Mouse (Mus musculus): ENCODE data around the gene H2afy.

The H2afy gene

GRCm38 (mm10) chr13:56111601-56112000, 24.6 kb downstream of the H2afy start:
- DNase-seq (ENCODE audit: low read depth, low spot score), result no peak

GRCm38 (mm10) chr13:56110694-56111531, 25.2 kb downstream of the H2afy start:
- DNase-seq (ENCODE audit: low read depth, low spot score), result no peak

DNA sequence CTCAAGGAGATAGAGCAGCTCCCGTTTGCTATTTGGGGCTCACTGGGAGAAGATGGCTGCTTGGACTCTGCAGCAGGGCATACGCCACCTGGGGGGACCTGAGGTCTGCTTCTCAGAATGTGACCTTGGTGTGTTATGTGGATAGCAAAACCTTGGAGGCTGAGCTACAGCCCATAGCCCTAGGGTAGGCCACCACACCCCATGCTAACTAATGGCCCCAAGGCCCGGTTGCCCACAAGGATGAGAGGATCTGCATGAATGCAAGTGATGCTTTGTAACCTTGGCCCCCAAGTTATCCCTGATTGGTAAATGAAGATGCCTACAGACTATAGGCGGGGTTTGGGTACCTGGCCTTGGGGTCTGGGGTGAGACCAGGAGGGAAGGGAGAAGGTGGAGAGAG, 26.5 kb downstream of the H2afy start:
- DNase-seq (ENCODE audit: low read depth, low spot score), result no peak

- no peak for DNase-seq (ENCODE audit: low read depth, low spot score)
Observed at GRCm38 (mm10) chr13:56108849-56109519, 27.2 kb downstream of the H2afy start.

GRCm38 (mm10) chr13:56104971-56105391, 31.2 kb downstream of the H2afy start:
- DNase-seq (ENCODE audit: low read depth, low spot score), result no peak

- DNase-seq (ENCODE audit: low read depth, low spot score), result no peak
Observed at GRCm38 (mm10) chr13:56103796-56104746, 32.1 kb downstream of the H2afy start.

DNA sequence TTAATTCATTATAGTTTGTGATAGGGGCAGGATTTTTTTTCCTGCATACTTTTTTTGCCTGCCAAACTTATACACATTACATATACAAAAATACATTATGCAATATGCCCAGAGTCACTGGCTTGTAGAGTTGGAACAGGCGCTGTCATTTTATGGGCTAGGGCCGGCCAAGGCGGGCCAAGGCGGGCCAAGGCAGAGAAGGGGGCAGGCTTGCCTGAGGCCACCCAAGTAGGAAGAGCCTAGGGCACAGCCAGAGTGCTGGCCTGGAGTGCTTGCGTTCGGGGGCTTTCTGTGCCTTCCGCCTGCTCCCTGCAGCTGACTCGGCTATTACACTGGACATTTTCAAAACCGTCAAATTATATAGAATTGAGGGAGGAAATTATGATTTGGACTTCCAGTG, 34.0 kb downstream of the H2afy start:
- DNase-seq (ENCODE audit: low read depth, low spot score), result no peak

DNA sequence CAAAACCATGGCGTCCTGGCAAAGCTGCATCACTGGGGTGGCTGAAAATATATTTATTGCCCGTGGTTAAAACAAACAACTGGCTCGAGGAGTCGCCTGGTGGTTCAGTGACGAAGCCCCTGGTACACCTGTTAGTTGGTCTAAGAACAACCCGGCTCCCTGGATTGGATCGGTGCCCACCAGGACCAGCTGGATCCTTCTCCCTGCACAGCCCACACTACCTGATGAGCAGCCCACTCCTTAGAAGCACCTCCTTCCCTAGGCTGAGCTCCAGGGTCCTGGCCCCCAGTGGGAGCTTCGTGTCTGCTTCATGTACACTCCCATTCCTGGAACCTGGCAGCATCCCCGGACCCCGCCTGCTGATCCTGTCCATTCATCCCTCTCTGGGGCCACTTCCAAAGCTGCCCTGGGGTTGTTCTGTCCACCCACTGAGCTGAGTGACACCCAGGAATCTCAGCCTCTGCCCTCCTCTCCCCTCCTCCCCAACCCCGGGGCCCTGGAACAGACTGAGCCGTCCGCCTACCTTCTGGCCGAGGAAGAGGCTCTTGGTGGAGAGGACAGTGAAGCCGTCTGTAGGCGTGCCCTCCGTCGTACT, 40.5 kb downstream of the H2afy start:
- no peak for DNase-seq (ENCODE audit: low read depth, low spot score)

DNA sequence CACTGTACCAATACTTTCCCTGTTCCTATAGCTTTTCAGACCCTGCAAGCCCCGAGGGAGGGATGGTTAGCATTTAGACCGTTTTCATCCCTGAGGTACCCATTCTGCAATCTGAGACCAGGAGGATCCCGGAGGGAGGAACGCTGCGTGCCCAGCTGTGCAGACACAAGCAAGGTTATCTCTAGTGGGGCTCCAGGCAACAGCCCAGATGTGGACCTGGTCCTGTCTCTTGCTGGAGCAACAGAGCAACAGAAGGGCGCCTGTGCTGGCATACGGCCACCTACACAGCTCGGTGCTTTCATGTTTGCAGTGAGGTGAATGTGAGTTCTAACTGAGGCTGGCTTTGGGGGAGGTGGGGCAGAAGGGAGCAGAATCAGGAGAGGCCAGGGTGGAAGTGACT, 41.6 kb downstream of the H2afy start:
- no peak for DNase-seq (ENCODE audit: low read depth, low spot score)

GRCm38 (mm10) chr13:56093680-56094079, 42.5 kb downstream of the H2afy start:
- no peak for DNase-seq (ENCODE audit: low read depth, low spot score)

DNA sequence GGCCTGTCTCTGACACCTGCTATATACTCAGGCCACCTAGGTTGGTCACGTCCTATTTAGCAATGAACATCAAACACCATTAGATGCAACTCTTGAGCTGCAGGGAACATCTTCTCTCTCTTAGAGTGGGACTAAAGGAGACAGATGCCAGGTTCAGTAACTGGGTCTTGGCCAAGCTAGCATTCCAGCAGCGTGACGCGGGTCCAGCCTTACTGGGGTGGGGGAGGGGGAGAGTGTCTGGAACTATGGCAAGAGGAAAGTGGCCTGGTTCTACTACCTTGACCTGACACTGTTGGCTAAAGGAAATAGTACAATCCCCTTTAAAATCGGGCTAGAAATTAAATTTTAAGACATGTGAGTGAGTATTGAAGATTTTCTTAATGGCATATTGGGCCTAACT, 43.6 kb downstream of the H2afy start:
- DNase-seq (ENCODE audit: low read depth, low spot score), result no peak

GRCm38 (mm10) chr13:56090597-56090996, 45.6 kb downstream of the H2afy start:
- DNase-seq (ENCODE audit: low read depth, low spot score), result no peak

- no peak for DNase-seq (ENCODE audit: low read depth, low spot score)
Observed at GRCm38 (mm10) chr13:56088602-56089001, 47.6 kb downstream of the H2afy start.

- no peak for DNase-seq (ENCODE audit: low read depth, low spot score)
Observed at GRCm38 (mm10) chr13:56087936-56088335, 48.2 kb downstream of the H2afy start.

GRCm38 (mm10) chr13:56084146-56084905, 51.8 kb downstream of the H2afy start:
- no peak for DNase-seq (ENCODE audit: low read depth, low spot score)

- no peak for DNase-seq (ENCODE audit: low read depth, low spot score)
Observed at GRCm38 (mm10) chr13:56081656-56082055, 54.5 kb downstream of the H2afy start.

DNA sequence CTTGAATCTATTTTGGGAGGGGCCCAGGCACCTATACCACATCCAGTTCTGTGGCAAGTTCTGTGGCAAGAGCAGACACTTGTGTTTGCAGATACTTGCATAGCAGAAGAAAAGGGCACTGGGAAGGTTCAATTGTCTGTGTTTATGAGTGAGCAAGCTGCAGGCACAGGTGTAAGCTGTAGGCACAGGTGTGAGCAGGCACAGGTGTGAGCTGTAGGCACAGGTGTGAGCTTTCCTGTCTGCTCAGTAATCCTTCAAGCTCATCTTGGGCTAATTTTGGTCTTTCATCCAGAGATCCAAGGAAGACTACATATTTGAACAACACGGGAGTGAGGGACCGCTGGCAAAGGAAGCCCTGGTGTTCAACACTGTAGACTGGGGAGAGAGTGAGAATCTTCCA, 56.5 kb downstream of the H2afy start:
- no peak for DNase-seq (ENCODE audit: low read depth, low spot score)

DNA sequence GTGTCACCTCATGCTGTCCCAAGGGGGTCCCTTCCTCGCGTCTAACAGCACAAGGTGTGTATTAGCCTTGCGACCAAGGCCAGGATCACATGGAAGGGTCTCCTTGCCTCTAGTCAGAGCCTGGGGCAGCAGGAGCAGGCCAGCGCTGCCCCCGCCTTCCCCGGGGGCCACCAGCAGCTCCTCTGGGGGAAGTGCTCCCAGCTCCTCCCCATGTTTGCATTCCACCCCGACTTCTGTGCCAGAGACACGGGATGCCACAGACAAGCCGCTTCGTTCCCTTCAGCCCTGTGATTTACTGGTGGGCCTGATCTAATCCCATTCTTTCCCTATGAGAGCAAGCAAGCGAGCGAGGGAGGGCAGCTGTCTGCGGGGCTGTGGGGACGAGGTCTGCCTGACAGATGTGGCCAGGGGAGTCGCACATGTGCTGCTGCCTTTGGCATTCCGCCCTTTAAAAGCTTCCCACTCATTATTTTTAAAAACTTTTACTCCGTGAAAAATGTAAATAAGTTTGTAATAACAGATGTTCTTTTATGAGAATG, 57.4 kb downstream of the H2afy start:
- no peak for DNase-seq (ENCODE audit: low read depth, low spot score)

- DNase-seq (ENCODE audit: low read depth, low spot score), result no peak
Observed at GRCm38 (mm10) chr13:56075930-56076329, 60.2 kb downstream of the H2afy start.

- no peak for DNase-seq (ENCODE audit: low read depth, low spot score)
Observed at GRCm38 (mm10) chr13:56073186-56073585, 63.0 kb downstream of the H2afy start.

- no peak for DNase-seq (ENCODE audit: low read depth, low spot score)
Observed at GRCm38 (mm10) chr13:56072268-56072607, 63.9 kb downstream of the H2afy start.

Measured in CD4-positive helper T cell, adult 2 months (primary cell).